Mouse (Mus musculus) liver, postnatal 0 days (tissue): ENCODE data around the gene Srsf2. TPM values are rescaled to one million over a fixed set of nuclear protein-coding genes. Genes with fewer than 3 reads are reported as not detected.

ENCODE experiments used
- ATAC-seq: fragments of 200-750 bp; cut with Nextera tagmentation; 2 replicates; pipeline ENCODE4 v1.8.0; 2017; ENCODE audit warnings: mild to moderate bottlenecking, moderate library complexity
- DNase-seq: peaks from one replicate; pipeline ENCODE4 v3.0.0-alpha.2; 2016
- H3K27ac ChIP-seq: fragments of 300-500 bp; sonication (generic); 2 replicates; pipeline ENCODE4 v1.5.1; 2014; ENCODE audit warnings: antibody characterized with exemption, moderate library complexity, mild to moderate bottlenecking, low read depth
- H3K27me3 ChIP-seq: fragments of 300-500 bp; sonication (generic); 2 replicates; pipeline ENCODE4 v1.6.1; 2014; ENCODE audit warnings: low read length, control low read depth, mixed read lengths; ENCODE audit not compliant: insufficient read depth
- H3K36me3 ChIP-seq: fragments of 300-500 bp; sonication (generic); replicated peaks from 2 replicates; pipeline ENCODE4 v1.6.1; 2014; ENCODE audit warnings: mild to moderate bottlenecking, control low read depth, low read length, moderate library complexity, mixed read lengths; ENCODE audit not compliant: insufficient read depth
- H3K4me1 ChIP-seq: fragments of 300-500 bp; sonication (generic); 2 replicates; pipeline ENCODE4 v1.6.1; 2014; ENCODE audit warnings: antibody characterized with exemption, mild to moderate bottlenecking, control low read depth; ENCODE audit not compliant: insufficient read depth
- H3K4me2 ChIP-seq: fragments of 300-500 bp; sonication (generic); 2 replicates; pipeline ENCODE4 v1.6.1; 2014; ENCODE audit warnings: low read depth, mild to moderate bottlenecking, low read length, moderate library complexity, mixed read lengths
- H3K4me3 ChIP-seq: fragments of 300-500 bp; sonication (generic); 2 replicates; pipeline ENCODE4 v1.5.1; 2014; ENCODE audit warnings: low read depth, low read length
- H3K9ac ChIP-seq: fragments of 300-500 bp; sonication (generic); replicated peaks from 2 replicates; pipeline ENCODE4 v1.6.1; 2014; ENCODE audit warnings: mild to moderate bottlenecking, moderate library complexity
- H3K9me3 ChIP-seq: fragments of 300-500 bp; sonication (generic); 2 replicates; pipeline ENCODE4 v1.6.1; 2016; ENCODE audit warnings: mild to moderate bottlenecking, control low read depth, low read length, mixed read lengths
- CTCF ChIP-seq: sonication (generic); IDR thresholded peaks from 2 replicates; pipeline ENCODE4 v1.5.1; 2016; ENCODE audit warnings: antibody characterized with exemption, low read depth
- EP300 ChIP-seq: IDR thresholded peaks from 2 replicates; pipeline ENCODE4 v1.6.1; 2016; ENCODE audit warnings: antibody characterized with exemption, low read depth, mild to moderate bottlenecking
- WGBS: fragments of 180-500 bp; shearing (Covaris S2); extraction: QIAGEN DNeasy Blood & Tissue Kit; methylation state at CpG from one replicate; pipeline ENCODE4 v1.1.7; 2014; ENCODE audit not compliant: insufficient replicate concordance; 5-methylcytosine and 5-hydroxymethylcytosine counted together
- polyA plus RNA-seq: library from polyadenylated mRNA; unstranded; fragments of >200 nt; fragmentation: Nextera tagmentation; extraction: Ambion mirVana; gene quantifications from 2 replicates; pipeline ENCODE4 v1.2.1, GENCODE M21; 2015

The Srsf2 gene
- polyA plus RNA-seq, 1 experiment from 2014 or later, result 302 TPM

- ATAC-seq (no peak), DNase-seq (no peak)
- H3K36me3 ChIP-seq, result no peaks in the 10 kb centered on the region
- no peak overlapping the region for H3K27ac ChIP-seq
- H3K4me2 ChIP-seq, result no peak overlapping the region
- TF ChIP-seq EP300 (no peak), CTCF (no peak)
- no peak overlapping the region for H3K4me3 ChIP-seq
- H3K9ac ChIP-seq, result no peak overlapping the region
- H3K4me1 ChIP-seq, result no peaks in the 10 kb centered on the region
- WGBS, result 76% methylated on average over 5 of the region's 5 CpGs
- no peaks in the 10 kb centered on the region for H3K9me3 ChIP-seq
- H3K27me3 ChIP-seq, result no peaks in the 10 kb centered on the region
Measured at GRCm38 (mm10) chr11:116801106-116801505, 51.8 kb downstream of the Srsf2 start.

Other genes with a start within 250 kb of the Srsf2 start
- gene Rhbdf2, start 226.1 kb downstream of the Srsf2 start, polyA plus RNA-seq, result 4.9 and 6.2 TPM in 2 replicates
- gene Prcd, start 199.6 kb downstream of the Srsf2 start, polyA plus RNA-seq, result 0.32 TPM in 1 of 2 replicates, not detected in the other
- gene Cygb, start 198.8 kb downstream of the Srsf2 start, polyA plus RNA-seq, result 3.6 and 3.7 TPM in 2 replicates
- gene St6galnac1, start 77.6 kb downstream of the Srsf2 start, polyA plus RNA-seq, result not detected in 2 replicates
- gene Mxra7, start 25.0 kb downstream of the Srsf2 start, polyA plus RNA-seq, result 1.4 and 4.0 TPM in 2 replicates
- 32.6 and 33.0 TPM in 2 replicates for gene Mettl23, start 9.8 kb downstream of the Srsf2 start, polyA plus RNA-seq
- gene Jmjd6, start 9.6 kb downstream of the Srsf2 start, polyA plus RNA-seq, result 18.5 and 19.0 TPM in 2 replicates
- gene Mfsd11, start 654 bp downstream of the Srsf2 start, polyA plus RNA-seq, result 16.5 and 18.0 TPM in 2 replicates
- not detected in 2 replicates for gene Mgat5b, start 65.8 kb upstream of the Srsf2 start, polyA plus RNA-seq